Mouse (Mus musculus) ovary, postnatal 10 days (tissue): ENCODE data around the gene Tgm5.
"Not testable (repeated sequence)": the region's sequence is repeated elsewhere in the genome, so short reads cannot be mapped to it uniquely, and the experiment has no call there.

Experiments
- DNase-seq: peaks from one replicate; pipeline ENCODE4 v3.0.0; 2022; ENCODE audit warnings: low spot score

The Tgm5 gene

GRCm38 (mm10) chr2:121085480-121086185 is at the start of gene Tgm5:
TSS of gene Tgm5 (minus strand) at chr2:121085841.
- DNase-seq, result no peak

- no peak for DNase-seq
These were observed 47.2 kb upstream of the Tgm5 start for GRCm38 (mm10) chr2:121132822-121133221.

DNA sequence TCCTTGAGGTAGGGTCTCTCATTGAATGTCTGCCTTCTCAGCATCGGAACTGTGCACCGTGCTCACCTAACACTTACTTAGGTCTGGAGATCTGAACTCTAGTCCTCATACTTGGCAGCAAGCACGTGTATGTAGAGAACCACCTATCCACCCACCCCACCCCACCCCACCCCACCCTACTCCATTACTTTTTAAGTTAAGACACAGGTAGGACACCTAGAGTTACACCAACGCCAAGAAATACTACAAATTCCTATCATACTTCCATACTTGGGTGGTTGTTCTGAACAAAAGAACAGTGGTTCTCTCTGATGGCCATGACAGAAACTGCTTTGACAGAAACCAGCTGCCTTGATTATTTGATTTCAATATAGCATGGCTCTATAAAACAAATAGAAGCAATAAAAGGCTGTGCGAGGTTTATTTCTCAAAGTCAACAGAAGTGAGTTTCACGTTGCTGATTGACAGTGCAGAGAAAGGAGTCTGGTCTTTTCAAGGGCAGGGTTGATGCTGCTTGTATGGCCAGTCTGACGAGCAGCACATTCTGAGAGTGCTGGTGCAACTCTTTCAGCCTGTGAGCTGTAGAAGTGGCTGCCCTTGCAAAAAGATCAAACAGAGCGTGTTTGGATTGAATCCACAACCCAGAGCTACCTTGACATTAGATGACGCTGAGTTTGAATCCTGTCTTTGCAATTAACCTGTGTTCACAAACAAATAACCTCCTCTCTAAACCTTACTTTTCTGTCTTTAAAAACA is 43.4 kb upstream of the Tgm5 start:
- no peak for DNase-seq

GRCm38 (mm10) chr2:121127536-121127935 is 41.9 kb upstream of the Tgm5 start:
- no peak for DNase-seq

DNA sequence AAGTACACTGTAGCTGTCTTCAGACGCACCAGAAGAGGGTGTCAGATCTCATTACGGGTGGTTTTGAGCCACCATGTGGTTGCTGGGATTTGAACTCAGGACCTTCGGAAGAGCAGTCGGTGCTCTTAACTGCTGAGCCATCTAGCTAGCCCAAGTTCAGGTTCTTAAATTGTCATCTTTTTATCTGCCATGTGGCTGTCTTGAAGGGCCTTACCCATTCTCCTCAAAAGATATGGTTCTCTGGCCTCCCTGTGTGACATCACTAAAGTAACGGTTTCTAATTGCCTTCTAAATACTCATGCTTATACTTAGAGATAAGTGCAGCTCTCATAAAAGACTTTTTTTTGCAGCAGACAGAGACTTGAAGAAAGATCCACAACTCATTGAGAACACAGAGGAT is 40.7 kb upstream of the Tgm5 start:
- not testable (repeated sequence) for DNase-seq

- no peak for DNase-seq
These were observed 33.6 kb upstream of the Tgm5 start for GRCm38 (mm10) chr2:121119260-121119659.

DNA sequence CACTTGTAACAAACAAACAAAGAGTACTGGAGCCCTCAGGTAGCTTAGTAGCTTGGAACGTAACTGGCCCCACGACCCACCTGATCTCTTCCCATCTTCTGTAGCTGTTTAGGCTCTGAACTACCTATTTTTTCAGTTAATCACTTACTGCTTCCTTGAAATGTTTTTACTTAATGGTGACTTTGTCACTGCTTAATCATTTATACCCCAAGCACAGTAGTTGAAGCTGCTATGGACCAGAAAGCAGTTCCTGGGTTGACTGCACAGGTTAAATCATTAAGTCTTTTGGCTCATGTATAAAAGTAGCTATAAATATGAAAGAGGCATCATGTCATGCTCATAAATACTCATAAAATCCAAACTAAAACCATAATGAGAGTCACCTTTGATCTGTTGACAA is 29.8 kb upstream of the Tgm5 start:
- DNase-seq, result no peak

- no peak for DNase-seq
These were observed 24.1 kb upstream of the Tgm5 start, which contains the start of gene Tgm7 for GRCm38 (mm10) chr2:121109695-121110094. TSS of gene Tgm7 (minus strand) at chr2:121109795.

GRCm38 (mm10) chr2:121105940-121106339 is 20.3 kb upstream of the Tgm5 start:
- DNase-seq, result no peak

- no peak for DNase-seq
These were observed 16.4 kb upstream of the Tgm5 start for GRCm38 (mm10) chr2:121102051-121102450.

DNA sequence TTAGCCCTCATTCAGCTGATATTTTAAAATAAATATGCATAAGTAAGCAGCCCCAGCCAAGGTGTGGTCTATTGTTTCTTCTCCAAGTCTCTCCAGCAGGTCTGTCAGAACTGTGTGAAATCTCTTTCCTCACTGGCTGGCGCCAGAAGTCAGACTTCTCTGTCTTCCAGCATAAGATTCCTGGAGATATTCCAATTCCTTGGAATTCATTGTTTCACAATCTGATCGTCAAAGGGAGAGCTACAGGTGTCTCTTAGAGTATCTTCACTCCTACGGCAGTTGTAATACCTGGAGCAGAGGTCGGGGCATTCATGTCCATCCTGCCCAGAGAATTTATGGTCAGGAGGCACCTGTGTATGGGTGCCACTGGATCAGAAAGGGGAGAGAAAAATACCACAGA is 4.1 kb upstream of the Tgm5 start:
- DNase-seq, result no peak

DNA sequence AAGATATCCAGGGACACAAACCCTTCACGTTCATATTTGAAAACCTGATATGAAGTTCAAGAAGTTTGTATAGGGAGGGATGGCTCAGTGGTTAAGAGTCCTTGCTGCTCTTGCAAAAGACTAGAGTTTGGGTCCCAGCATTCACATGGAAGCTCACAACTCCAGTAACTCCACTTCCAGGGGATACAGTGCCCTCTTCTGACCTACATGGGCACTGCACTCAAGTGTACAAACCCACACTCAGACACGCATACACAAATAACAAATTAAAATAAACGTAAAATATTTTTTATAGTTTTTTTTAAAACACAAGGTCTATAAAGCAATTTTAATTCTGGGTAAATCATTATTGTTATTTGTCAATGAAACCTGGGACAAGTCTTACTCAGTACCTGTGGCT is 2.9 kb upstream of the Tgm5 start:
- DNase-seq, result no peak

DNA sequence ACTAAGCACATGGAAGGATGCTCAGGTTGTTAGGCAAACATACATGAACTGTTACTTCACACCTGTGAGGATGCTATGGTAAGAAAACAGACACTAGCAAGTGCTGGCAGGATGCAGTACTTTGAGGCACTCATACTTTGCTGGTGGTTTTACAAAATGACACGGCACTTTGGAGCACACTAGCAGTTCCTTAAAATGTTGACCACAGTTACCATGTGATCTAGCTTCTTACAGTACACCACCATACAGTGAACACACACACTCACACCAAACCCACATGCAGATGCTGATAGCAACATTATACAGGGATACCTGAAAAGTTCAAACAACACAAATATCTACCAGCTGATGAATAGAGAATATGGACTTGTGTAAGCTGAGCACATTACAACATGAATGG is 3.0 kb downstream of the Tgm5 start:
- DNase-seq, result no peak

DNA sequence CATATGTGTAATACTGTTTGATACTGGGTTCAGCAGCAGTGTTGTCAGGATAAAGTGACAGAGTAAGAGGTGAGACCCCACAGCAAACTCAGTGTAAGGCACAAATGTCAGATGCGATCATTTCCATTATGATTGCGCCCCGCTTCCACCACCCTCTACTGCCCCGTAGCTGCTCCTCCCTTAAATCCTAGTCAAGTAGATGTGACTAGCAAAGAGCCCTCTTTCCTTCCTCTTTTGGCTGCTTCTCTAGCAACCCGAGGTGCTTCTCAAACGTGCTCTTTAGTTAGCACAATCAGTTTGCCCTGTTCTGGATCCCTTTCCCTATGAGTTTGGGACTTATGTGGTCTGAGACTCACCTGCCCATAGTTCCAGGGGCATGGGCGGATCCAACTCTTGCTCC is 10.9 kb downstream of the Tgm5 start:
- DNase-seq, result no peak

DNA sequence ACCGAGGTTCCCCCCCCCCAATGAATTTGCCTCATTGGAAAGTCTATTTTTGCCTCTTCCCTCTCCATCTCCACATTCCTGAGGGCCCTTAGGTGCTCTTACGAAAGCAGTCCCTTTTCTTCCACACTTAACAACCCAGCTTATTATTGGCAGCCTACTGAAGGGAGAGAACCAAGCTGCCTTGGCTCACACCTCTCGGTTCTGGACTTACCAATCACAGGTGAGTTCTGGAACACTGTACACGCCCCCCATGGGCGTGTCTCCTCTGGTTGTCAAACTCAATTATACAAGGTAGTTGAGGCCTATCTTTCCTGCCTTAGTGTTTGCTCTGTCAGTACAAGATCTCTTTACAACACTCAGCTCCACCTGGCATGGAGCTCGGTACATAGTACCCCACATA is 13.8 kb downstream of the Tgm5 start:
- no peak for DNase-seq

DNA sequence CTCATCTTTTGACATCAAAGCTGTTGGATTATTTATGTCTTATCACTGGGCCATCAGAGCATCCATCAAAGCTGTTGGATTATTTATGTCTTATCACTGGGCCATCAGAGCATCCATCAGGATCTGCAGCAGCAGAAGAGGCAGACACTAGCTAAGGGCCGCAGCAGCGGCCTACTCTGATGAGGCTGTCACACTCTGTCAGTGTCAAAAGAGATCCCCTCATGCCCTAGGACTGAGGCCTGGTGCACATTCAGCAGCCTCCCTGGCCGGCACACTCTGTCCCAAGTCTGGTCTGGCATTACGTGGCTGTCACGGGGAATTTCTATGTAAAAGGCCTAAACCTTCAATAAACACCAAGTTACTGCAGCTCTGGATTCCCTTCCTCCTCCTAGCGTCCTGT is 16.1 kb downstream of the Tgm5 start:
- no peak for DNase-seq

- no peak for DNase-seq
These were observed 18.5 kb downstream of the Tgm5 start for GRCm38 (mm10) chr2:121067116-121067515.

DNA sequence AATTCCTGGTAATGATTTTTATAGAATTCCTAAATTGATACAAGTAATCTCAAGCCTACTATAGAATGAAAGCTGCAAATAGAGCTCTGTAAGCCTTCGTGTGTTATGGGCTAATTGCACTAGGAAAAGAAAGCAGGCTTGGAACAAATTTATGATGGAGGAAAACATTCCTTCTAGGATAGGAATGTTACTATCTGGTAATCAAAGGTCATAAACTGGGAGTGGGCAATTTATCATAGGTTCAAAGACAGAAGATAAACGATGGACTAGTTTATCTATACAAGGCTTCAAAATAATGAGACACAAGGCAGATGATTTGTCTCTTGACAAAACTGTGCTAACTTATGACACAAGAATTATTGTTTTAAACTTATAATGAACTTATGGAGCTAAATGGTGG is 24.3 kb downstream of the Tgm5 start:
- no peak for DNase-seq

- no peak for DNase-seq
These were observed 27.6 kb downstream of the Tgm5 start for GRCm38 (mm10) chr2:121057997-121058396.

DNA sequence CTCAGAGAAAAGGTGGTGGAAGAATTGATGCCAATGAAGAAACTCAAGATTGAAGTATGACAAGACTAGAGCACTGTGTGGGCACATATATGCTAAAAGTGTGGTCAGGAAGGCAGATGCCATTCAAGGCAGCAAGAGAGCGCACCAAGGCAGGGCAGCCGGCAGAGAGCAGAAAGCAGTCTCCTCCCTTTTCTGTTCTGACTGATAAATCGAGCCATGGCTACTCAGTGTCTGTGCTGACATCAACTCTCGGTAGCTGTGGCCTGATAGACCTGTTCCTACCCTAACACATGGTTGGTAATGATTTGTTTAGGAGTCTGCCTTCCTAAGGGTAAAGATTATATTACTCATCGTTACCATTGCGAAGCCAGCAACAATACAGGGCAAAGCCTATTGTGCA is 29.7 kb downstream of the Tgm5 start:
- DNase-seq, result no peak

- DNase-seq, result no peak
These were observed 31.6 kb downstream of the Tgm5 start for GRCm38 (mm10) chr2:121054060-121054459.

- no peak for DNase-seq
These were observed 33.5 kb downstream of the Tgm5 start for GRCm38 (mm10) chr2:121052176-121052575.

DNA sequence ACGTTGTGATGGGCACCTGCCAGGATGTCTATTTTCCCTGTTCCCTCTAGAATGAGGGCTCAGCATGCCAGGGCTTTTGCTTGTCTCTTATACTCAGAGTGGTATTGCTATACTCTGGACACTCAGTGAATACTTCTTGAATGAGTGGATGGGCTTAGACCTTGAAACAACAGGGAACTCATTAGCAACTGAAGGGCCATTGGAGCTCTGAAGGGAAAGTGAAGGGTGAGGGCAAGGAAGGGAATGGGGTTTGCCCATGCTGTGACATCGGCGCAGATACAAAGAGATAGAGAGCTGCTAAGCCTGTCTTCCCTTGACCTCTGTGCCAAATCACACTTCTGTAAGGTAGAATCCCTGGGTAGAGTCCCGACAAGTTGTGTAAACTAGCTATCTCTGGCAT is 40.0 kb downstream of the Tgm5 start:
- no peak for DNase-seq

GRCm38 (mm10) chr2:121041098-121041497 is 44.5 kb downstream of the Tgm5 start:
- no peak for DNase-seq
